Mouse (Mus musculus) cerebellum, adult 2 months (tissue): ENCODE measurements around the gene Armc2. TPM values are rescaled to one million over a fixed set of nuclear protein-coding genes. Genes with fewer than 3 reads are reported as not detected.
A peak's percentile ranks its signal among the peaks of the same experiment; 100 is the strongest.

Experiments
- DNase-seq, 2 experiments: peaks; one replicate each; pipeline ENCODE4 v3.0.0; 2021
- H3K27ac ChIP-seq: fragments of 200-500 bp; 2 replicates; pipeline ENCODE4 v1.5.1; 2012; ENCODE audit warnings: low read length, control low read depth, inconsistent platforms; ENCODE audit not compliant: insufficient read depth
- H3K27me3 ChIP-seq: fragments of 200-500 bp; 2 replicates; pipeline ENCODE4 v1.6.1; 2012; ENCODE audit warnings: inconsistent platforms, mild to moderate bottlenecking, low read length, moderate library complexity; ENCODE audit not compliant: control insufficient read depth, insufficient read depth
- H3K4me1 ChIP-seq: fragments of 200-500 bp; 2 replicates; pipeline ENCODE4 v1.6.1; 2011; ENCODE audit warnings: low read length; ENCODE audit not compliant: control insufficient read depth, insufficient read depth
- H3K4me3 ChIP-seq: fragments of 200-500 bp; replicated peaks from 2 replicates; pipeline ENCODE3; 2011; ENCODE audit warnings: mild to moderate bottlenecking, low read depth, low read length, control low read depth; ENCODE audit not compliant: insufficient read depth
- CTCF ChIP-seq: fragments of 200-500 bp; IDR thresholded peaks from 2 replicates; pipeline ENCODE4 v1.5.1; 2011; ENCODE audit warnings: low read depth, mild to moderate bottlenecking, control low read depth, low read length, moderate library complexity, borderline replicate concordance; ENCODE audit not compliant: insufficient read depth
- POLR2A ChIP-seq: fragments of 200-500 bp; IDR thresholded peaks from 2 replicates; pipeline ENCODE4 v1.6.1; 2011; ENCODE audit warnings: low read length, control low read depth, borderline replicate concordance; ENCODE audit not compliant: insufficient read depth
- whole genome bisulfite sequencing: fragments of 180-500 bp; shearing (Covaris S2); methylation state at CpG from one replicate; pipeline ENCODE4 v1.1.7; 2018; 5-methylcytosine and 5-hydroxymethylcytosine counted together
- polyA plus RNA-seq: library from polyadenylated mRNA; depleted of rRNA; stranded (reverse); fragments of >200 nt; gene quantifications from 2 replicates; pipeline ENCODE4 v1.2.3, GENCODE M21; 2012

Gene Armc2
- polyA plus RNA-seq, 1 experiment, result 4.4 TPM

DNA sequence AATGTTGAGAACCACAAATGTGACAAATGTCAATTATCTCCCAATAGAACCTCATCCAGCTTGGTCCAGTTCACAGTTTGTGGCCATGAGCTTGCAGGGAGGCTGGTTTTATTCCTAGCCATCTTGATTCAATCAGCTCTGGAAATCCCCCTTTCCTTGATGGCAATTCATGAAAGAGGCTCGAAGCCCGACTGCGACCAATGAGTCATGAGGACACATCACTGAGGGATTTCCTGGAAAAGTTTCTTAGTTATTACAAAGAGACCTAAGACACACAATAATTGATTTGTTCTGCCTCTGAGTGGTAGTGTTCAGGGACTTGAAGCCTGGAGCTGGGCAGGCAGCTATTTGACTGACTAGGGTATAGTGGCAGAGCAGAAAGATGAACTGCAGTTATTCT, 15.3 kb upstream of the Armc2 start:
- no peaks in the 10 kb centered on the region for H3K27me3 ChIP-seq
- no peak overlapping the region for H3K27ac ChIP-seq
- H3K4me3 ChIP-seq, result no peak overlapping the region
- DNase-seq, result no peak
- 86% methylated on average over 3 of the region's 3 CpGs for WGBS
- TF ChIP-seq POLR2A, result no peak
- TF ChIP-seq CTCF, result no peak
- no peaks in the 10 kb centered on the region for H3K4me1 ChIP-seq

GRCm38 (mm10) chr10:42031021-42031420, 12.8 kb upstream of the Armc2 start:
- H3K4me3 ChIP-seq, result peak overlapping the region; percentile 33
- H3K4me1 ChIP-seq, result no peaks in the 10 kb centered on the region
- H3K27me3 ChIP-seq, result no peaks in the 10 kb centered on the region
- H3K27ac ChIP-seq, result peak overlapping the region; percentile 41; the same call in 1 of the 2 replicates
- TF ChIP-seq POLR2A, result peak; percentile 14; the same call in 1 of the 2 replicates
- TF ChIP-seq CTCF, result peak; percentile 92
- DNase-seq, result peak; percentile 90 to 91
- WGBS, result 5% methylated on average over 16 of the region's 16 CpGs

DNA sequence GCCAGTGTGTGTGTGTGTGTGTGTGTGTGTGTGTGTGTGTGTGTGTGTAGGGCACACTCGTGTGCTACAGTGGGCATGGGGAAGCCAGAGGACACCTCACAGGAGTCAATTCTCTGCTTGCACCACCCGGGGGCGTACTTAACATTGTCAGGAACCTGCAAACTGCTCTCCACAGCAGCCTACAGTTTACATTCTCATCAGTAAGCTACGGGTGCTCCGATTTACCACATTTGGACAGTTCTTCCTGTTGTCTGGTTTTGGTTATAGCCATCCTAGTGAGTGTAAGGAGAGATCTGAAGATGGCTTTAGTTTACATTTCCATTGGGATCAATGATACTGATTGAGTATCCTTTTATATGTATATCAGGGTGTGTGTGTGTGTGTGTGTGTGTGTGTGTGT, 11.3 kb upstream of the Armc2 start:
- no peaks in the 10 kb centered on the region for H3K27me3 ChIP-seq
- no peaks in the 10 kb centered on the region for H3K4me1 ChIP-seq
- H3K27ac ChIP-seq, result no peak overlapping the region
- no peak overlapping the region for H3K4me3 ChIP-seq
- DNase-seq, result peak in 1 of 2 experiments; percentile 25
- WGBS, result 63% methylated on average over 5 of the region's 5 CpGs
- TF ChIP-seq CTCF (peak; percentile 43; the same call in 1 of the 2 replicates), POLR2A (no peak)

DNA sequence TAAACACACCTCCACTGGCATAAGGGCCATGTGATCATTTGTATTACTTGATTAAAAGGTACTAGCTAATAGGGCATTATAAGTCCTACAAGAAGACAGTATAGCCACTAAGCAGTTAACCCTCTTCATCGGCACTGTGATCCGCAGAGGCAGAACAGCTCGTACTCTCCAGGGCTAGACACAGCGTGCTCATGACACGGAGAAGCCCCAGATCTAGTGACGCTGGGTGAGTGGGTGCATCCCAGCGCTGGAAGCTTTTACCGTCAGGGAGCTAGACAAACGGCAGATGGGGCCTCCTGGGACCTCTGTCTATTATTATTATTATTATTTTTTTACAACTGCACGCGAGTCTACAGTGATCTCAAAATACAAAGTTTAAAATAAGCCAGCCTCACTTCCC, 9.1 kb upstream of the Armc2 start:
- DNase-seq, result no peak
- no peaks in the 10 kb centered on the region for H3K27me3 ChIP-seq
- no peak overlapping the region for H3K27ac ChIP-seq
- 73% methylated on average over 11 of the region's 11 CpGs for WGBS
- no peak for TF ChIP-seq POLR2A
- no peak for TF ChIP-seq CTCF
- H3K4me3 ChIP-seq, result no peak overlapping the region
- no peaks in the 10 kb centered on the region for H3K4me1 ChIP-seq

DNA sequence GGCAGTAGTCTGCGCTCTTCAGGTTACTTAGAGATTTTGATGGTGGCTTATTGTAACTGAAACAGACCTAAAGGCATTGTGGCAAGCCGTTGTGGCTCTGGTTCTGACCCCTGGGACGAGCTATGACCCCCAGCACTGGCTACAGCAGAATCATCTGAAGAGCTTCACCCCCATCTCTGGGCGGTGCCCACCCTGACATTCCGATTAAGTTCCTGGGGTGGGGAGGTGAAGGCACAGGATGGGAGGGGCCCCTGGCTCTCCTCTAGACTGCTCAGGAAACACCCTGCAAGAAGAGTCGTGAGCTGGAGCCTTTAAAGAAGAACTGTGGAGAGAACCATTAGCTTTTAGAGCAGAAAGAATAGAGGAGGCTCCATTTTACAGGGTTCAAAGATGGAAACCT, 6.2 kb upstream of the Armc2 start:
- no peaks in the 10 kb centered on the region for H3K4me1 ChIP-seq
- no peak for DNase-seq
- no peak overlapping the region for H3K27ac ChIP-seq
- H3K27me3 ChIP-seq, result no peaks in the 10 kb centered on the region
- WGBS, result 83% methylated on average over 6 of the region's 6 CpGs
- H3K4me3 ChIP-seq, result no peak overlapping the region
- TF ChIP-seq POLR2A (no peak), CTCF (no peak)

GRCm38 (mm10) chr10:42021536-42021935, 3.3 kb upstream of the Armc2 start:
- WGBS, result 34% methylated on average over 9 of the region's 9 CpGs
- H3K4me1 ChIP-seq, result no peaks in the 10 kb centered on the region
- H3K27ac ChIP-seq, result no peak overlapping the region
- no peak for TF ChIP-seq CTCF
- TF ChIP-seq POLR2A, result no peak
- H3K4me3 ChIP-seq, result no peak overlapping the region
- DNase-seq, result no peak
- H3K27me3 ChIP-seq, result no peaks in the 10 kb centered on the region

DNA sequence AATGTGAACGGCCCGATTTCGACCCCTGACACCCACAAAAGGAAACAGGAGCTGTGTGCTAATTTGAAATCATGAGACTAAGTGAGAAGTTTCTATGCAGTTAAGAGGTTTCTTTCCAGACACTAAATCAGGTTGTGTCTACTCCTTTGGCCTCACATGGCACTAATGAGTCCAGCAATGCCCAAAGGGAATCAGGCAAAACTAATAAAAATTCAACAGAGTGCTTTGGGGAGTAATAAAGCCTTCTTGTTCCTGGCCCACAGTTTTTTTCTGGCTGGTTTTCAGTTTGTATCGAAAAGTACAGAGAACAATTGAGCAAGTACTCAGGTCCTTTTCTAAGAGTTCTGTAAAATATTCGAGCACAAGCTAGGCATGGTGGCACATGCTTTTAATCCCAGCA, 4.2 kb downstream of the Armc2 start:
- DNase-seq, result no peak
- Histone ChIP-seq H3K27me3 (no peaks in the 10 kb centered on the region), H3K27ac (no peak overlapping the region), H3K4me1 (no peaks in the 10 kb centered on the region; the same call in 1 of the 2 replicates), H3K4me3 (no peak overlapping the region)
- WGBS, result 82% methylated on average over 5 of the region's 5 CpGs
- TF ChIP-seq POLR2A (no peak), CTCF (no peak)

DNA sequence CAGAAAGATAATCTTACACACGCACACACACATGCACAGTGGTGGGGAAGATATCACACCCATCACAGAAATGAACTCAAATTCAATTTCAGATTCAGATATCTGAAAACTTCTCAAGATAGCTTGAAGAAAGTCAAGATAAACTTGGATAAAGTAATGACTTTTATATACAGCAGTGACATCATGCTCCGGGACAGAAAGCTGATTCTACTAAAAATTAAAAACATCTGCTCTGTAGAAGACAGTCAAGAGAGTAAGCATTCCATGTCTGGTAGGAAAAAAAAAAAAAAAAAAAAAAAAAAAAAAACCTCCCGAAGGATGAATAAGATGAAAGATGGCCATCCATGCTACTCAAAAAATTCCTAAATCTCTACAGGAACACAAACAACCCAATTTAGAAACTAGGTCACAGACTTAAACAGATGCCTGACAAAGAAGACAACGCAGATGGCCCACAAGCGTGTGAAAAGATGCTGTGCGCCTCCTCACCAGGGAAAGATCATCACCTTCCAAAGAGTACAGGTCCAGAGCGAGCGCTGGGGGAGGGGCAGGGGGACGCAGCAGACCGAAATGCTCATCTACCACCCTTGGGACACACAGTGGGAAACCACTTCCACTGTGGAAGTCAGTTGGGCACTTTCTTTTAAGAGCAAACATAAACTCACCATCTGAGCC, 7.3 kb downstream of the Armc2 start:
- no peak for TF ChIP-seq CTCF
- no peak for TF ChIP-seq POLR2A
- WGBS, result 72% methylated on average over 10 of the region's 10 CpGs
- H3K27ac ChIP-seq, result no peak overlapping the region
- no peaks in the 10 kb centered on the region; the same call in 1 of the 2 replicates for H3K4me1 ChIP-seq
- DNase-seq, result no peak
- H3K4me3 ChIP-seq, result no peak overlapping the region
- H3K27me3 ChIP-seq, result no peaks in the 10 kb centered on the region
